Mouse (Mus musculus) thymus, adult 2 months (tissue): ENCODE data around the gene 5730480H06Rik. TPM values are rescaled to one million over a fixed set of nuclear protein-coding genes. Genes with fewer than 3 reads are reported as not detected.

Source experiments
- DNase-seq: peaks from one replicate; pipeline ENCODE4 v3.0.0; 2021
- H3K27ac ChIP-seq: fragments of 200-500 bp; 2 replicates; pipeline ENCODE4 v1.5.1; 2012; ENCODE audit warnings: low read length, control low read depth; ENCODE audit not compliant: control insufficient read depth, insufficient read depth
- H3K27me3 ChIP-seq: fragments of 200-500 bp; 2 replicates; pipeline ENCODE4 v1.6.1; 2012; ENCODE audit warnings: mild to moderate bottlenecking, low read length, moderate library complexity, mixed read lengths; ENCODE audit not compliant: control insufficient read depth, insufficient read depth
- H3K36me3 ChIP-seq: fragments of 200-500 bp; 2 replicates; pipeline ENCODE4 v1.6.1; 2012; ENCODE audit warnings: mild to moderate bottlenecking, low read length, moderate library complexity; ENCODE audit not compliant: control insufficient read depth, insufficient read depth
- H3K4me1 ChIP-seq: fragments of 200-500 bp; replicated peaks from 2 replicates; pipeline ENCODE4 v1.6.1; 2012; ENCODE audit warnings: low read length; ENCODE audit not compliant: control insufficient read depth, insufficient read depth
- H3K4me3 ChIP-seq: fragments of 200-500 bp; 2 replicates; pipeline ENCODE4 v1.5.1; 2012; ENCODE audit warnings: mild to moderate bottlenecking, low read length, control low read depth, moderate library complexity; ENCODE audit not compliant: control insufficient read depth, insufficient read depth
- CTCF ChIP-seq: fragments of 200-500 bp; IDR thresholded peaks from 2 replicates; pipeline ENCODE4 v1.5.1; 2012; ENCODE audit warnings: mild to moderate bottlenecking, control low read depth, low read length, moderate library complexity, borderline replicate concordance; ENCODE audit not compliant: control insufficient read depth, poor library complexity, insufficient read depth; ENCODE audit errors: extremely low read depth
- POLR2A ChIP-seq: fragments of 200-500 bp; IDR thresholded peaks from 2 replicates; pipeline ENCODE4 v1.6.1; 2012; ENCODE audit warnings: mild to moderate bottlenecking, low read length, control low read depth, moderate library complexity; ENCODE audit not compliant: control insufficient read depth, poor library complexity, insufficient read depth; ENCODE audit errors: extremely low read depth
- WGBS: fragments of 180-500 bp; shearing (Covaris S2); methylation state at CpG from one replicate; pipeline ENCODE4 v1.1.7; 2018; 5-methylcytosine and 5-hydroxymethylcytosine counted together
- polyA plus RNA-seq: library from polyadenylated mRNA; depleted of rRNA; stranded (reverse); fragments of >200 nt; gene quantifications from 2 replicates; pipeline ENCODE4 v1.2.3, GENCODE M21; 2012

Gene 5730480H06Rik
- polyA plus RNA-seq, 1 experiment = 6.6 TPM

- no peaks in the 10 kb centered on the region for H3K36me3 ChIP-seq
- H3K4me3 ChIP-seq = no peak overlapping the region
- TF ChIP-seq CTCF (no peak), POLR2A (no peak)
- H3K4me1 ChIP-seq = no peaks in the 10 kb centered on the region
- no peak for DNase-seq
- 7% methylated on average over 5 of the region's 5 CpGs for WGBS
- H3K27ac ChIP-seq = no peak overlapping the region
- H3K27me3 ChIP-seq = no peaks in the 10 kb centered on the region
Measured at GRCm38 (mm10) chr5:48331441-48331840, 3.7 kb downstream of the 5730480H06Rik start.

- no peak for TF ChIP-seq CTCF
- no peak for TF ChIP-seq POLR2A
- Histone ChIP-seq H3K27me3 (no peaks in the 10 kb centered on the region), H3K27ac (no peak overlapping the region), H3K4me3 (no peak overlapping the region), H3K4me1 (no peaks in the 10 kb centered on the region), H3K36me3 (no peaks in the 10 kb centered on the region)
- WGBS = 97% methylated on average over 3 of the region's 3 CpGs
- DNase-seq = no peak
Measured at GRCm38 (mm10) chr5:48333407-48333806, 5.7 kb downstream of the 5730480H06Rik start.

GRCm38 (mm10) chr5:48333884-48334513 lies 6.2 kb downstream of the 5730480H06Rik start:
- H3K4me3 ChIP-seq = no peak overlapping the region
- TF ChIP-seq CTCF = no peak
- TF ChIP-seq POLR2A = no peak
- no peaks in the 10 kb centered on the region for H3K36me3 ChIP-seq
- DNase-seq = no peak
- H3K27ac ChIP-seq = no peak overlapping the region
- no peaks in the 10 kb centered on the region for H3K27me3 ChIP-seq
- no peaks in the 10 kb centered on the region for H3K4me1 ChIP-seq
- 82% methylated on average over 9 of the region's 9 CpGs for WGBS

GRCm38 (mm10) chr5:48340808-48341433 lies 13.2 kb downstream of the 5730480H06Rik start:
- Histone ChIP-seq H3K4me1 (no peaks in the 10 kb centered on the region), H3K4me3 (no peak overlapping the region), H3K36me3 (no peaks in the 10 kb centered on the region), H3K27me3 (no peaks in the 10 kb centered on the region), H3K27ac (no peak overlapping the region)
- 83% methylated on average over 7 of the region's 7 CpGs for WGBS
- TF ChIP-seq POLR2A (no peak), CTCF (no peak)
- no peak for DNase-seq

DNA sequence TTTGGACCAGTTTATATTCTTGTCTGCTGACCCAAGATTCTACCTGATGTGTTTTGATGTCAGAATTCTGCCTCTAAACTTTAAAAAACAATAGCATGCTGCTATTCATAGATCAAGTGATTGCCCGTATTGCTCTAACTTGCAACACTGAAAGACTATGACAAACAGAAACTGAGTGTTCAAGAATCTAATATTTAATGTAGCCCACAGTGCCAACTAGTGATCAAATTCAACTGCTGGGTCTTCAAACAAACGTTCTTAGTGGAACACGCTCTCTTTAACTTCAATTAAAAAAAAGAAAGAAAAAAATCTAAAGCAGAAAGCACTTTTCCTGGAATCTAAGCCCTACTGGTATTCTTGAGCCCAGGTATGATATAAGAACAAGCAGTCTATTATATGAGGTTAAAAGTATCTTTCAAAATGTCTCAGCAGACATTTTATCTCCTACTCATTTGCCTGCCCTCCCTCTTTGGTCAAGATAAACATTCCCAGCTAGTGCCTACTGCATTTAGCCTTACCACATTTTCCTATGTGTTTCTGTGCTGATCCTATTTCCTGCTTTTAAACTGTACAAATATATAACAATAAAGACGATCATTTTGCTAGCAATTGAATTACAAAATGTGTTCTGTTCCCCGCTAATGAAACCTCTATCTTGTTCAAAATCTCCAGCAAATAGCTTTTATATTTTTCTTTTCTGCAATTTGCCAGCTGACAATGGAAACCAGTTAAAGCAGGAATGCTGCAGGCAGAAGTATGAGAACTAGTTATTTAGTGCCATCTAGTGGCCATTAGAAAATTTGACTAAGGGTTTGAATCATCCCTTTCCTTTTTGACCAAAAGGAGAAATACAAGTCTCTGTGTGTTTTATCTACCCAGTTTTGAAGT lies 17.6 kb downstream of the 5730480H06Rik start:
- WGBS = 39% methylated on average over 5 of the region's 5 CpGs
- Histone ChIP-seq H3K36me3 (no peaks in the 10 kb centered on the region), H3K4me3 (no peak overlapping the region), H3K27ac (no peak overlapping the region), H3K4me1 (no peaks in the 10 kb centered on the region), H3K27me3 (no peaks in the 10 kb centered on the region)
- DNase-seq = no peak
- TF ChIP-seq CTCF = no peak
- no peak for TF ChIP-seq POLR2A

DNA sequence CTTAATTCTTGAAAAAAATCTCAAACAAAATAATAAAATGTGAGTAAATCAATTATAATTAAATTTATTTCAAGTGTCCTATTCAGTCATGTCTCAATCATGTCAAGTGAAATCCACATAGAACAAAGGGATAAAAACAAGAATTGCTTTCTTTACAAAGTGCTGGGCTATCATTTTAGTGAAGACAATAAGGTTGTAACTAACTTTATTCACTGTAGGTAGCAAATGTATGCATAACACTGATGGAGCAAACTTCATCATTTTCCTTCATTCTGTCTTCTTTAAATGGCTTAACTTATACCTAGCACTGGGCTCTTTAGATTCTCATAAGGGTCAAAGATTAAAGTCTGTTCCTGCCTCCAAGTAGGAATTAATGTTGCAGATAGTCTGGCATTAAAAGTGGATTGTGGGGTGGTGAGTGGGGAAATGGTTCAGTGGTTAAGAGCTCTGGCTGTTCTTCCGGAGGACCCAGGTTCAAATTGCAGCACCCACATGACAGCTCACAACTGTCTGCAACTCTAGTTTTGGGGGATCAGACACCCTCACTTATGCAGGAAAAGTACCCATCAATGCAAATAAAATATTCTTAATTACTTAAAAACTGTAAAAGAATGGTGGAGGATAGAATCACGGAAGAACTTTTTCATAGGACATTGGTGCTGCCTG lies 18.4 kb downstream of the 5730480H06Rik start:
- Histone ChIP-seq H3K27me3 (no peaks in the 10 kb centered on the region), H3K36me3 (no peaks in the 10 kb centered on the region), H3K27ac (no peak overlapping the region), H3K4me3 (no peak overlapping the region), H3K4me1 (no peaks in the 10 kb centered on the region)
- DNase-seq = no peak
- 98% methylated on average over 2 of the region's 2 CpGs for WGBS
- TF ChIP-seq POLR2A (no peak), CTCF (no peak)
